Mouse (Mus musculus) bone marrow, adult 2 months (tissue): ENCODE results near the gene Slc35b4.

Experiments used
- CTCF ChIP-seq: fragments of 200-500 bp; IDR thresholded peaks from 2 replicates; pipeline ENCODE4 v1.5.1; 2011; ENCODE audit warnings: low read length, control low read depth; ENCODE audit not compliant: control insufficient read depth, insufficient read depth
- POLR2A ChIP-seq: fragments of 200-500 bp; IDR thresholded peaks from 2 replicates; pipeline ENCODE4 v1.6.1; 2011; ENCODE audit warnings: low read depth, mild to moderate bottlenecking, control low read depth, low read length, borderline replicate concordance; ENCODE audit not compliant: control insufficient read depth

DNA sequence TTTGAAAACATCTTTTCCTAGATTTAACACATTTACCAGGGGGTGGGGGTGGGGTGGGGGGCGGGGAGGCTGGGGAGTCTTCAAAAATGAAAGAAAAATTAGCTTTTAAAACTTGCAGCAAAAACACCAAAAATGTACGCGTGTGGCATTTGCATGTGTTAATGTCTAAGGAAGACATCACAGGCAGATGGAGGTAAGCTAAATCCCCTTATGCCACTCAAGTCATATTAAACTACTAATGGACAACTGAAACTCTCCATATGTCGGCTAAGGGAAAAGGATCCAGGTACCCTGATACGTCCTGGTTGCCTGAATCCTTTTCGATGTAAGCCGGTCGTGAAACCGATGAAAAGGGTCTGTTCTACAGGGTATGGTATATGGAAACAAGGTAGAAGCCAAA is 27.8 kb downstream of the Slc35b4 start:
- TF ChIP-seq POLR2A (no peak), CTCF (no peak)
